Comparison of ENCODE assay signal across 11 mouse cellular contexts in genomic region chr6:124913214-124913613, GRCm38 (mm10). TPM values are rescaled to one million over a fixed set of nuclear protein-coding genes. Genes with fewer than 3 reads are reported as not detected.
DNase-seq lines count a peak whose midpoint lies in the region; ATAC-seq lines count a peak whose summit lies in the region.
"Had no signal": no experiment of that assay in that cellular context is flagged by ENCODE, and none has a peak within 500 bp of the region (broad histone marks: within the 10 kb centered on the region; RNA-seq: fewer than 3 reads in every experiment).

No protein-coding gene starts in this region.

- peaks cover 61% of the 10 kb centered on the region for H3K4me1 ChIP-seq in heart, embryonic 13.5 days
- H3K4me1 ChIP-seq in embryonic facial prominence, embryonic 10.5 days, result peaks cover 65% of the 10 kb centered on the region

- H3K27ac ChIP-seq in heart, embryonic 13.5 days (replicated peaks), result peak overlapping the region; percentile 21; the same call in 1 of the 2 replicates
- H3K27ac ChIP-seq in embryonic facial prominence, embryonic 10.5 days (replicated peaks), result peak overlapping the region; percentile 41; the same call in 1 of the 2 replicates
- H3K27ac ChIP-seq: liver, embryonic 14.5 days had no signal

- WGBS in heart, embryonic 13.5 days, result 58% methylated on average over 6 of the region's 6 CpGs
- 73% methylated on average over 6 of the region's 6 CpGs for WGBS in embryonic facial prominence, embryonic 10.5 days

- no peak overlapping the region for H3K4me2 ChIP-seq in heart, embryonic 13.5 days
- H3K4me2 ChIP-seq: heart, embryonic 12.5 days had no signal

- H3K27me3 ChIP-seq in heart, embryonic 13.5 days (replicated peaks), result peaks cover 28% of the 10 kb centered on the region
- H3K27me3 ChIP-seq in embryonic facial prominence, embryonic 10.5 days (replicated peaks; ENCODE audit: low read depth, poor library complexity, severe bottlenecking), result peaks cover 43% of the 10 kb centered on the region

- H3K9me3 ChIP-seq in heart, embryonic 13.5 days, result no peaks in the 10 kb centered on the region
- no peaks in the 10 kb centered on the region for H3K9me3 ChIP-seq in embryonic facial prominence, embryonic 10.5 days
- H3K9me3 ChIP-seq: heart, embryonic 12.5 days had no signal

- intact Hi-C loops in heart, postnatal 10 days (cut with DNase I), result no loop called here

- H3K9ac ChIP-seq in heart, embryonic 13.5 days, result no peak overlapping the region
- H3K9ac ChIP-seq: heart, embryonic 12.5 days; liver, embryonic 14.5 days had no signal

- no peak for DNase-seq in heart, adult 11 months
- peak; percentile 27 for DNase-seq in 416B (ENCODE audit: low read depth)
- DNase-seq in embryonic facial prominence, embryonic 10.5 days (ENCODE audit: low spot score), result no peak
- no peak for DNase-seq in layer of hippocampus, adult 9-11 months
- DNase-seq in ovary, postnatal 36 days (ENCODE audit: low spot score), result no peak
- DNase-seq in heart, postnatal 10 days, result no peak
- DNase-seq: right cerebral cortex, postnatal 25 days had no signal

- H3K36me3 ChIP-seq in heart, embryonic 13.5 days, result peaks cover 29% of the 10 kb centered on the region
- H3K36me3 ChIP-seq in embryonic facial prominence, embryonic 10.5 days (replicated peaks), result peaks cover 36% of the 10 kb centered on the region

- no peak for ATAC-seq in heart, embryonic 13.5 days (ENCODE audit: extremely low read depth, insufficient number of reproducible peaks, low FRiP score, low TSS enrichment)
- 0 out of 2 replicates have a peak, but pooled peaks have one; percentile 15 for ATAC-seq in megakaryocyte, adult 5-6 weeks (ENCODE audit: poor library complexity, severe bottlenecking)

- H3K4me3 ChIP-seq in heart, embryonic 13.5 days, result no peak overlapping the region
- H3K4me3 ChIP-seq in embryonic facial prominence, embryonic 10.5 days, result no peak overlapping the region
- H3K4me3 ChIP-seq: heart, embryonic 12.5 days had no signal

RNA-seq across cellular contexts. Expression of gene Lag3, which starts 1.7 kb away (rescaled TPM):
- 1.0 and 1.1 TPM in 2 replicates for polyA plus RNA-seq in heart, embryonic 13.5 days (2015; fragmentation: Nextera tagmentation; extraction: Ambion mirVana)
- polyA plus RNA-seq in embryonic facial prominence, embryonic 10.5 days (2016; fragmentation: Nextera tagmentation; extraction: Ambion mirVana), result 1.2 and 1.6 TPM in 2 replicates
- total RNA-seq in megakaryocyte, adult 5-6 weeks (2015), result 1.2 TPM in 2 replicates
- 0.44 and 1.4 TPM in 2 replicates for total RNA-seq in megakaryocyte, adult 5-6 weeks (2017)
- under 1 TPM; 0.72 to 0.84 TPM for total RNA-seq in heart, postnatal 10 days (2021)

RNA-seq across cellular contexts. Expression of gene Ptms, which starts 6.7 kb away (rescaled TPM):
- 231 and 233 TPM in 2 replicates for polyA plus RNA-seq in heart, embryonic 13.5 days (2015; fragmentation: Nextera tagmentation; extraction: Ambion mirVana)
- 203 and 213 TPM in 2 replicates for polyA plus RNA-seq in embryonic facial prominence, embryonic 10.5 days (2016; fragmentation: Nextera tagmentation; extraction: Ambion mirVana)
- 129 and 159 TPM in 2 replicates for total RNA-seq in megakaryocyte, adult 5-6 weeks (2015)
- 195 and 207 TPM in 2 replicates for total RNA-seq in megakaryocyte, adult 5-6 weeks (2017)
- total RNA-seq in heart, postnatal 10 days (2021), result 100 to 1,000 TPM; 516 to 532 TPM

RNA-seq across cellular contexts. Expression of gene Mlf2, which starts 18.0 kb away (rescaled TPM):
- polyA plus RNA-seq in heart, embryonic 13.5 days (2015; fragmentation: Nextera tagmentation; extraction: Ambion mirVana), result 288 and 320 TPM in 2 replicates
- polyA plus RNA-seq in embryonic facial prominence, embryonic 10.5 days (2016; fragmentation: Nextera tagmentation; extraction: Ambion mirVana), result 390 and 408 TPM in 2 replicates
- 73.6 and 82.9 TPM in 2 replicates for total RNA-seq in megakaryocyte, adult 5-6 weeks (2015)
- total RNA-seq in megakaryocyte, adult 5-6 weeks (2017), result 50.9 and 70.6 TPM in 2 replicates
- total RNA-seq in heart, postnatal 10 days (2021), result 100 to 1,000 TPM; 231 to 236 TPM

RNA-seq across cellular contexts. Expression of gene Cd4, which starts 25.2 kb away (rescaled TPM):
- not detected in 2 replicates for polyA plus RNA-seq in heart, embryonic 13.5 days (2015; fragmentation: Nextera tagmentation; extraction: Ambion mirVana)
- not detected in 2 replicates for polyA plus RNA-seq in embryonic facial prominence, embryonic 10.5 days (2016; fragmentation: Nextera tagmentation; extraction: Ambion mirVana)
- total RNA-seq in megakaryocyte, adult 5-6 weeks (2015), result 0.09 and 0.71 TPM in 2 replicates
- total RNA-seq in megakaryocyte, adult 5-6 weeks (2017), result 0.20 and 0.37 TPM in 2 replicates
- 1 to 10 TPM; 1.2 to 2.1 TPM for total RNA-seq in heart, postnatal 10 days (2021)
- polyA plus RNA-seq: heart, embryonic 12.5 days had no signal

RNA-seq across cellular contexts. Expression of gene Gpr162, which starts 49.4 kb away (rescaled TPM):
- polyA plus RNA-seq in heart, embryonic 13.5 days (2015; fragmentation: Nextera tagmentation; extraction: Ambion mirVana), result 1.6 TPM in 2 replicates
- polyA plus RNA-seq in embryonic facial prominence, embryonic 10.5 days (2016; fragmentation: Nextera tagmentation; extraction: Ambion mirVana), result 1.3 and 1.4 TPM in 2 replicates
- total RNA-seq in megakaryocyte, adult 5-6 weeks (2015), result not detected in 2 replicates
- 0.33 TPM in 1 of 2 replicates, not detected in the other for total RNA-seq in megakaryocyte, adult 5-6 weeks (2017)
- 1 to 10 TPM; 3.0 to 4.9 TPM for total RNA-seq in heart, postnatal 10 days (2021)
